Mouse (Mus musculus): ENCODE data around the gene Ntmt1. TPM values are rescaled to one million over a fixed set of nuclear protein-coding genes. Genes with fewer than 3 reads are reported as not detected.

The Ntmt1 gene
- 10 to 100 TPM; 23.4 to 27.8 TPM for total RNA-seq (2021)

DNA sequence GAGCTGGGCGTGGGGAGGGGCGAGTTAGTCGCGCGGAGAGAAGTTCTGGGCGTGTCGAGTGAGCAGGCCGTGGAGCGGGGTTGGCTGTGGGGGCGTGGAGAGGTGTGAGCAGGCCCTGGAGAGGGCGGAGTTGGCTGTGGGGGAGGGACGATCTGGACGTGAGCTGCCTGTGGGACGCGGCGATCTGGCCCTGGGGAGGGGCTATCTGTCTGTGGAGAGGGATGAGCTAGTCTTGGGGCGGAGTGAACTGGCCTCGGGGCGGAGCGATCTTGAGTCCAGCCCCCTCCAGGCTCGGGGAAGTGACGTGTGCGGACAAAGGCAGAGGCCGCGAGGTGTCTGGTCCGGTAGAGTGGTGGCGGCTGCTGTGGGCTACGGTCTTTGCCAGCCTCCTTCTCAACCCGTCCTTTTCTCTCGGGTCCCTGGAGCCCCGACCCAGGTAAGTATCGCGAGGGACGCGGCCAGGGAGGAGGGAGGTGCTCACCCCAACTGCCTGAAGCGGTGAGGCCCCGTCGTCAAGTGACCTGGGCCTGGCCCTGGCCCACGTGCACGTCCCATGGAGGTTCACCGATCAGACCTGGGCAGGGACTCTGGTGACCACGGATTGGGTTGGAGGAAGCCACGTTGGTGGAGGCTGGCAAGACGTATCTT, at the start of gene Ntmt1:
Ntmt1 (plus strand) TSS at position 179 of the 648 bp plus-strand sequence.
- intact Hi-C loops (cut with DNase I), result no loop called here
- DNase-seq, result peak; percentile 98 to 99

DNA sequence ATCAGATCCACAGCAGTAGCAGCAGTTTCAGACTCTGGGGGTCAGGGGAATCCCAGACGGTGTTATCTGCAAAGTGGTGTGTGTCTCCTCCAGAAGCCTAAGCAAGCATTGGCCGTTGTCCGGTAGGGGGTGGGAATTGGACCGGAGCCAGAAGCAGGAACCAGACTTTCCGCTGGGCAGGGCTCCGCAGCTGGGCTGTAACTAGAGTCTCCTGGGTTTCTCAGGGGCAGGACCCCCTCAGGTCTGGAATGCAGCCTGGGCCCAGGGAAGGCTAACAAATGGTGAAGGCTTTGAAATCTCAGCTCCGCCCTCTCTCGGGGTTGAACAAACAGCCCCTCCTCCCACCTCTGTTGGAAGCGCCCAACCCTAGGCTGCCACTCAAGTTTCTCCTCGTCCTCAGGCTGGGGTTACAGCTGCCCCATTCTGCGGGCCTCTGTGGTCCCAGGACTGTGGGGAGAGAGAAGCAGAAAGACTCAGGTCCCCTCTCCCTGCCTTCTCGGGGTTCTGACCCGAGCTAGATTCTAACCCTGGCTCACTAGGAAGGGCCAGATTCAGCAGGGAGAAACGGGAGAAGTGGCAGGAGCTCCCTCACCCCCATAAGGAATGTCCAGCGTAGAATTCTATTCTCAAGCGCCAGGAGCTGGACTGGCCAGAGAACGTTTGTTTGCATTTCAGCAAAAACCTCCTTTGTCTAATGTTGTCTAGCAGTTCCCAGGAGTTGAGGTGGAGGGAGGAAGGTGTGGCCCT, 49.1 kb upstream of the Ntmt1 start:
- DNase-seq, result peak; percentile 90 to 93
- intact Hi-C loops (cut with DNase I), result loop anchor here (5.0 kb wide), 1 partner anchor 36 kb away; no protein-coding TSS in a partner anchor

DNA sequence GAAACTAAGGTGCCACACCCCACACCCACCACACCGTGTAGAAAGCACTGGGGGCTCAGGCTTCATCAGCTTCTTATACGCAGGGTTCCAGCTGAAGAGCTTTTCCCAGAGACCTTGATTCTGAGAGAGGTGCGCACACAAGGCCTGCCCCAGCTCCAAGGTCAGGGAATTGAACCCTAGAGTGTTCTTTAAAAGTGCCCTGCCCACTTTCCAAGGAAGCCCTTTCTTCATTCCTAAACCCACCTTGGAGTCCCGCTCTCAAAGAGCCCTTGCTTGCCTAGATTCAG, 48.6 kb upstream of the Ntmt1 start:
- DNase-seq, result no peak
- intact Hi-C loops (cut with DNase I), result loop anchor here (5.0 kb wide), 1 partner anchor 37 kb away; no protein-coding TSS in a partner anchor

DNA sequence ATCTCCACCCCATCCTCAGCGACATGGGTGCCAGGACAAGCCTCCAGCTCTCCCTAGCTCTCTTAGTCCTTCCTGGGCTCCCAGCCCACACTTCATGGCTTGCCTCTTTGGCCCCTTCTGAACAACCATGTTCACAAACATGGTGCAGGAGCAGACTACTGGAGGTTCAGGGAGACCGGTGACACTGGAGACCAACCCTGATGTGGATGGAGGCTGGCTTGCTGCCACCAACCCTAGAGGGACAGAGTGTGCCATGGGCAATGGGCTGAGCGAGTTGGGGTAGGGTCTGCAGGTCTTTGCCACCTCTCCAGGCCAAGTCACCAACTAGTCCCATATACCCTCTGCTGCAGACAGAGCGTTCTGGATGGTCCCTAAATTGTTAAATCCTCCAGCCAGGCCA, 48.2 kb upstream of the Ntmt1 start:
- no peak for DNase-seq
- intact Hi-C loops (cut with DNase I), result loop anchor here (5.0 kb wide), 1 partner anchor 37 kb away; no protein-coding TSS in a partner anchor

DNA sequence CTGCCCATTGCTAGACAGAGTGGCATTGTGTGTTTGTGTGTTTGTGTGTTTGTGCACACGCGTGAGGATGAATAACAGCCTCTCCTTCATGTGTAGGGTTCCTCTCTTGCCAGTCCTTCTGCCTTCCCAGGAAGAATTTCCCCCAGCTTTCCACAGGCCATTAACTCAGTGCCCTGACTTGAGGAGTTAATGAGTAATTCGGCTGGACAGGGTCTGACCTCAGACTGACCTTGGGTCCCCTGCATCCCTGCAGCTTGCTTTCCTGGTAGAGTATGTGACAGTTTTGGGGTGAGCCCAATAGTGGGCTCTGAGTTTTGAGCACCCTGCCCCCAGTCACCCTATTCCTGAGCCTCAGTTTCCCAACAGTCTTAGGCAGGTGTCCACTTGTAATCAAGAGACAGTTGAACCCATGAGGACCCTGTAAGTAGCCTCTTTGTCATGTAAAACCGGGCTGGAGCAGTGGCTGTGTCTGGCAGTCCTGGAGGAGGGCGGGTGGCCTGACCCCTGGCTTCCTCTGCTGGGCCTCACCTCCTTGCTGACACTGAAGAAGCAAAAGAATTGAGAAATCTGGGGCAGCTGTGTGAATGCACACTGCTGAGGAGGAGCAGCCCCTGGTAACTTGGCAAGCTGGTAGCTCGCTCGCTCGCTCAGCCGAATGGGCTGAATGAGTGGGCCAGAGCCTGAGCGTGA, 47.6 kb upstream of the Ntmt1 start:
- intact Hi-C loops (cut with DNase I), result loop anchor here (5.0 kb wide), 1 partner anchor 38 kb away; no protein-coding TSS in a partner anchor
- no peak for DNase-seq

DNA sequence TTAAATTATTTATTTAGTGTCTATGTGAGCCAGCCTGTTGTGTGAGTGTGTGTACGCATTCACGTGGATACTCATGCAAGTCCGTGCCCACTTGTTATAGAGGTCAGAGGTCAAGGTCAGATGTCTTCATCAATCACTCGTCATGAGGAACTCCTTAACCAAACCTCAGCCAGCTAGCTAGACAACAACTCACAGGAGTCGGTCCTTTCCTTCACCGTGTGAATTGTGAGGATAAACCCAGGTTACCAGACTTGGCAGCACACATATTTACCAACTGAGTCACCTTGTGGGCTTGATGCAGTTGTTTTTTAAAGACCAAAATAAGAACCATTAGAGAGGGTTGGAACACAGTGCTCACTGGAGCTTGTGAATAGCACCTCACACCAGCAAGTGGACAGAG, 46.9 kb upstream of the Ntmt1 start:
- DNase-seq, result no peak
- intact Hi-C loops (cut with DNase I), result no loop called here

DNA sequence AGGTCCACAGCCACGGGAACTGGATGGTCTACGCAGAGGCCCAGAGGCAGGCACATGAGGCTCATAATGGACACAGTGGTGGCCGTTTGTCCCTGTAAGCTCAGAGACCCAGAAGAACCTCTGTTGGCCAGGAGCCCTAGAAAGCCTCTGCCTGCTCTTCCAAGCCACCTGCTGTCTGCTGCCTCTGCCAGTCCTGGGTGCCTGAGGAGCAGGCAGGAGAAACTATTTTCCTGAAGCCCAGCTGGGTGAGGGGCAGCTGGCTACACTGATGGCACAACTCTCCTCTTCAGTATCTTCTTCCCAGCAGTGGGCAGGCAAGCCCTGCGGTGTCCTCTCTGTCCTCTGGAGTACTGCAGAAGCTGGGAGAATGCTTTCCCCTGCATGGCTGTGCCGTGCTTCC, 41.2 kb upstream of the Ntmt1 start:
- intact Hi-C loops (cut with DNase I), result no loop called here
- no peak for DNase-seq

DNA sequence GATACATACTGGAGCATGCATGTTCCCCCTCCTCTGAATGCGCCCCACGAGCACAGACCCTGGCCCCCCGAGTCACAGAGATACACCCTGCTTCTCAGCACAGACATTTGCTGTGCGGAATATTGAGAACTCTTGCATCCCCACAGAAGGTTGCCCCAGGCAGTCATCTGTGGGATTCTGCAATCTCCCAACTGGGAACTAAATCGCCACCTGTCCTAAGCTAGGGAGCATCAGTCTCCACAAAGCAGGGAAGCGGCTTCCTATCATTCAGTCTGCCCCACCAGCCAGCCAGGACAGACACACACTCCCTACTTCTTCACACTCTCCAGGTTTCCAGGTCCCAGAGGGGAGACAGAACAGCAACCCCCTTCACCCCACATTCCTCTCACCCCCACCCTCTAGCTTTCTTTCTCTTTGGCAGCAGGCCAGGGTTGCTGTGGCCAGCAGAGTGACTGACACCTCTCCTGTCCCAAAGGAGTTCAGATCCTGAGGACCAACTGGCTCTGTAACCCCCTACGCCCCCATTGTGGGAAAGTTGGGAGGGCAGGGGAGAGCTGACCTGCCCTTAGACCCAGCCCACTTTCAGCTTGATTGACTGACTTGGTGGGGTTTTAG, 39.9 kb upstream of the Ntmt1 start:
- intact Hi-C loops (cut with DNase I), result no loop called here

DNA sequence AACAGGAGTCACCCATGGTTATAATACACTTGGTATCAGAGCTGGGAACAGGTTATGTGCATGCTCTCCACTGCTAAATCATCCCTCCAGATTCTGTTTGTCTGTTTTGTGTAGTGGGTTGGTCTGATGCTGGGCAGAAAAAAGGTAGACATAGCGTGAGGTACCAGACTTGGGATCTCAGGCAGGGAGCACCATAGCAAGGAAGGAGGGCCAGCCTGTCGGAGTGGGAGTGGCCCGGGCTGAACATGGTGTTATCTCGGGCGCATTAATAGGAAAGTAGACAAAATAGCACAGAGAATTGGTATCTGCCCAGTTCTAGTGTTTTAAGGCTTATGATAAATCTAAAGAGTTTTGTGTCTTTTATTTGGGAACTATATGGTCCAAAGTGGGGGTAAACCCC, 39.1 kb upstream of the Ntmt1 start:
- no peak for DNase-seq
- intact Hi-C loops (cut with DNase I), result no loop called here

More for the DNA sequence above, 39.9 kb upstream of the Ntmt1 start:
- no peak for DNase-seq

DNA sequence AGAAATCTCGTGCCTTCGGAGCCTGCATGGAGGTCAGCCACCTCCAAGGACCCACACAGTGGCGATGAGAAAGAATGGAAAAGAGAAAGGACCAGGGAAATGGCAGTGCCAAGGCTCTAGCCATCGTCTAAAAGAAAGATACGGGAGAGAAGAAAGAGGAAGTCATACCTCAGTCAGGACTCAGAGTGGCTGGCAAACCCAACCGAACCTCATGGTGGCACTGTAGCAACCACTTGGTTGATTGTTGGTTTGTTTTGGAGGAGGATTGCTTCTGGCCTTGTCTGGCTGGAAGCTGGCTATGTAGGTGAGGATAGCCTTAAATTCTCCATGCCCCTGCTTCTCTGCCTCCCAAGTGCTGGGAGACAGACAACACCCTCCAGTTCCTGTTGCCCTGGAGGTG, 38.4 kb upstream of the Ntmt1 start:
- no peak for DNase-seq
- intact Hi-C loops (cut with DNase I), result no loop called here

DNA sequence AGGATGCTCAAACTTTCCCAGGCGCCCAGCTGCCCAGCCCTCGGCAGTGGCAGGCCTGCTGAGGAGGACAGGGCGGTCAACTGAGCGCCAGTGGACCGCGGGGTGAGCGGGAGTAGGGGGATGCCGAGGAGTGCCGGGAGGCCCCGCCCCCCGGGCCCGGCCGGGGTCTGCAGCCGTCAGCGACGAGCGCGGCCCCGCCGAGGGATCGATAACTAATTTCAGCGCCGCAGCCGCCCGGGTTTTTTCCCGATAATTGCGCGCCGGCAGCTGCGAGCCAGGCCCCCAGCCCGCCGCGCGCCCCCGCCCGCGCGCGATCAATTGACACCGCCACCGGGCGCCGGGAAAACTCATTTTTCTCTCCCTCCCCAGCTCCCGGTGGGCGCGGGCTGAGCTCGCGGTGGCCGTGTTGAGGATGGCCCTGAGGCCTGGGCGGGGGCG, 36.2 kb upstream of the Ntmt1 start:
- DNase-seq, result peak in 1 of 2 experiments; percentile 24
- intact Hi-C loops (cut with DNase I), result no loop called here

DNA sequence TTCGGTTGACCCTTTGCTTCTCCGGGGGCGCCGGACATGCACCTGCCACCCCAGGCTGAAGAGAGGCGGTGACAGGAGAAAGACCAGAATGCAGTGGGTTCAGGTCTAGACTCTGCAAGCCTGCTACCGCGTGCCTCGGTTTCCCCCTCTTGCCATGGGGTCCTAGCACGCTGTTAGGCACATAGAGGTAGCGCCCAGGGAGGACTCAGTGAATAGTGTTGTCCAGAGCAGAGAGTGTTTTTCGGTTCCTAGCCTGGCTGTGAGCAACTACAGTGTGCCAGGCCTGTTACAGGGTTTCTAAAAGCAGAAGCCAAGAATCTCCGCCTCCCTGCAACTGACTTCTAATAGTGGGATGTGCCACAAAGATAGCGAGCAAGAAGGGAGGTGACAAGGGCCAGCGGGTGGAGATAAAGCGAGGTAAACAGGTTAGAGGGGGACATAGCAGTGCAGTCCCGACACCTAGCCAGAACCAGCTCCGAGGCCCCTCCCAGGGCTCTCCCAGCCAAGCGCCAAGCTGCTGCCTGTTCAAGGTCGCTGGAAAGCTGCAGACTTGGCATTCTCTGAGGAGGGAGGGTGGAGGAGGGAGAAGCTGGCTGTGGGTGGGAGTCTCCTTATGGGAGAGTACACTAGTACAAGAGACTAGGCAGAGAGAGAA, 35.7 kb upstream of the Ntmt1 start:
- intact Hi-C loops (cut with DNase I), result loop anchor here (2.0 kb wide), 1 partner anchor 53 kb away; no protein-coding TSS in a partner anchor

DNA sequence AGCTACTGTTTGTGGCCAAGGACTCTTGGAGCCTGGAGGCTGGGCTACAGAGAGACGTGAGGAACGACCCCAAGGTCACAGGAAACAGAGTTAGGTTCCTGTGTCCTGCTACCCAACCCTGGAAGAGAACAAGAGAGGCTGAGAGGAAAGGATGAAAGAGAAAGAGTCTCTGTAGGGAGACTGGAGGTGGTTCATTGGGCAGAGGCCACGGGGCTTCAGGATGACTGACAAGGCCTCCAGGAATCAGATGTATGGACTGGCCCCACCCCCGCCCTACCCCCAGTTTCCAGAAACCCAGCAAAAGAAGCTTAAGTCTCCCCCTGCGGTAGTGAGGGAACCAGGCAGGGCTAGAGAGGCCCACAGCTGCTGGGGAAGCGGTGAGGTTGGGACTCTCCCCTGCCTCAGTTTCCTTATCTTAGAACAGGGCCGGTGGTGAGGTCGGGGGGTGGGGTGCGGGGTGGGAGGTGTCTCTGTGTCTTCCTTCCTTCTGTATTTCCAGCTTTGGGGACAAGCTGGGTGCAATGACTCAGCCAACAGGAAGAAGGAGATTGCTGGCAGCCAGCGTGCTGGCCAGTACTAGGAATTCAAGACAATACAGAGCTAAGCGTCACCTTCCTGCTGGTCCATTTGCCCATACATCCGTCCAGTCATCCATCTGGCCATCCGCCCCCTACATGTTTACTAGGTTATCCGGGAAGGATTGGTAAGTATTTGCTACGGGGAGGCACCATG, 34.9 kb upstream of the Ntmt1 start:
- intact Hi-C loops (cut with DNase I), result loop anchor here (2.0 kb wide), 1 partner anchor 54 kb away; no protein-coding TSS in a partner anchor
- DNase-seq, result peak; percentile 46 to 59

More for the DNA sequence above, 35.7 kb upstream of the Ntmt1 start:
- DNase-seq, result peak; percentile 73 to 86

DNA sequence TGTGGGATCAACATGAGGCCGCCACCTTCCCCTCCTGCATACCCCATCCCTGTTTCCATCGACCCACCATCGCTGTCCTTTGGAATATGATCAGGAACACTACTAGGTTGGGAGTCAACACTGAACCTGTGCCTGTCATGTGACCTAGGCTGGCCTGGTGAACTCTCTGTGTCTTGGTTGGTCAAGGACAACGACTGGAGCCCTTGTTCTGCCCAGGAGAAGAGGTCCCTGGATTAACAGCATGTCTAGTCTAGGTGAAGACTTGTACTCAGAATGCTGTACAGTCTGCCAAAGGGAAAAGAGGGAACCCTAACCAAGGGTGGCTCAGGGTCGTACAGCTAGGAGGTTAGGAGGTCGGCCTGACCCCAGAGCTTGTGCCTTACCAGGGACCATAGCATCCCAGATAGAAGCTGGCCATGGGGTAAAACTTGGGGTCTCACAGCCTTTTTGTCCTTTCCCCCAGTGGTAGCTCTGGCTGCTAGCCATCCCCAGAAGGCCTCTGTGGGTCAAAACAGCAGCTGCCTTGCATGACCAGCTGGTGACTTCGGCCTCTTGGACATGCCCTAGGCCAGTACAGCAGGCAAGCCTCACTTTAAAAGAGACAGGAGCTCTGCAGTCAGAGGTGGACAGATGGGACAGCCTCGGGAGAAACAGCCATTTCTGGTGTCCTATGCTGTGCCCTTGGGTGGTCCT, 34.2 kb upstream of the Ntmt1 start:
- intact Hi-C loops (cut with DNase I), result loop anchor here (2.0 kb wide), 1 partner anchor 55 kb away; no protein-coding TSS in a partner anchor
- no peak for DNase-seq

DNA sequence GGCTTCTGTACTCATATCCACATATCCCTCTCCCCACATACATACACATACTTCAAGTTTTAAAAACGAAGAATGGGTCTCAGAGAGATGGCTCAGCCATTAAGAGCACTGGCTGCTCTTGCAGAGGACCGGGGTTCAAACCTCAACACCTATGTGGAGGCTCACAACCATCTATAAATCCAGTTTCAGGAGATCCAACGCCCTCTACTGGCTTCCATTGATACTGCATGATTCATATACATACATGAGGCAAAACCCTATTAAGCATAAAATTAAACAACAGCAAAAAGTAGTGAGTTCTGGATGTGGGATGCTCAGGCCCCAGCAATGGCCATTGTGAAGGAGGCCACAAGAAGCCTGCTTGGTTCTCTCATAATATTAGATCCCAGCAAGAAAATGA, 31.7 kb upstream of the Ntmt1 start:
- no peak for DNase-seq
- intact Hi-C loops (cut with DNase I), result no loop called here

DNA sequence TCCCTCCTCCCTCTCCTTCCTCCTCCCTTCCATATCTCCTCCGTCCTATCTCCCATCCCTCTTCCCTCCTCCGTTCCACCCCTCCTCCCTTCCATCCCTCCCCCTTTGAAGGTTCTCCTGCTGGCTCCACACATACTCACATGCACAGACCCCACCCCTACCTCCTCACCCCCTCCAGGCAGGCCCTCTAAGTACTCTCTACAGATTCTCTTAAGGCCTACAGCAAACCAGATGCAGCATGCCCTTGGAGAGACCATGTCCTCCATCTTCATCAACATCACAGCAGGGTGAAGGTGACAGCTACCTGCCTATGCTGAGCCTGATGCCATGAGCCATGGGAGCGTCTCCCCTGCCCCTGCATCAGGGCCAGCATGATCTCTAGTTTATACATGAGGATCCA, 30.4 kb upstream of the Ntmt1 start:
- intact Hi-C loops (cut with DNase I), result no loop called here
- no peak for DNase-seq

DNA sequence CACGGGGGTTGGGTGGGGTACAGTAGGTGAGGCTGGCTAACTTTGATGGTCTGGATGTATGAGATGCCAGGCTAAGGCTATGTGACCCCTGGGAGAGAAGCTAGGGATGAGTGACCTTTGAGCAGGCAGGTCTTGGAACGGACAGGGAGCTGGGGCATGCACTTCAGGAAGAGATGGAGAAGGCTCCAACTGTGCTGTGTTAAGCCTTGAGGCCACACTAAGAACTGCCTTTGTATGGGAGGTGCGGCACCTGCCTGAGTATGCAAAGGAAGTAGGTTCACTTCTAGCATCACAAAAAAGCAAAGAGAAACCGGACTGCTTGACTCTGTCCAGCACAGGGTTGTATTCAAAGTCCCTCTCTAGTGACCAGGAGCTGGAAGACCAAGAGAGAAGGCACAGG, 29.4 kb upstream of the Ntmt1 start:
- DNase-seq, result no peak
- intact Hi-C loops (cut with DNase I), result no loop called here

DNA sequence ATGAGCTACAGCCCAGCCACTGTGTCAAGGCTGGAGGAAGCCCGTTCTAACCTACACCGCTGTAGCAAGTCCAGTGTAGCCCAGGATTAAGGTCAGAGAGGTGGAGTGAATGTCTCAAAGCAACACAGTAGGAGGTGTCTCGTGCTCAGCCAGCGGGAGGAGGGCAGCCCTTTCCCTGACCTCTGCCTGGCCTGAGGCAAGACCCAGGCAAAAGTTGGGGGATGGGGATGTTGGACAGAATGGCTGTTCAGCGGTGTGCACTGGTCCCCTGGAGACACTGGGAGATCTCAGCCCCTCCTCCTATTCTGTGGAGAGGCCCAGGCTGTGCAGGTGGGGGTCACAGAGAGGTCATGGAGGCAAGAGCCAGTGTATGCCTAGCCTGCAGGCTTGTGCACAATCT, 28.4 kb upstream of the Ntmt1 start:
- no peak for DNase-seq
- intact Hi-C loops (cut with DNase I), result no loop called here

Measured in heart, postnatal 36 days (tissue).